Mouse (Mus musculus) lung, embryonic 16.5 days (tissue): ENCODE measurements at regions not wholly inside any gene's neighbourhood (a gene's known extent, or its start where the extent isn't known, plus 50 kb on each side); places are given as distances from the start of the nearest gene placed in this dataset.

Source experiments
- ATAC-seq: fragments of 200-750 bp; cut with Nextera tagmentation; 2 replicates; pipeline ENCODE4 v1.8.0; 2017; ENCODE audit warnings: low read depth, mild to moderate bottlenecking, moderate library complexity
- H3K27ac ChIP-seq: fragments of 300-500 bp; sonication (generic); 2 replicates; pipeline ENCODE4 v1.5.1; 2014; ENCODE audit warnings: mild to moderate bottlenecking, control low read depth, low read length
- H3K27me3 ChIP-seq: fragments of 300-500 bp; sonication (generic); 2 replicates; pipeline ENCODE4 v1.6.1; 2014; ENCODE audit warnings: low read depth, low read length, mixed read lengths; ENCODE audit not compliant: control insufficient read depth, insufficient read depth
- H3K36me3 ChIP-seq: fragments of 300-500 bp; sonication (generic); 2 replicates; pipeline ENCODE4 v1.6.1; 2014; ENCODE audit warnings: low read length; ENCODE audit not compliant: control insufficient read depth, insufficient read depth
- H3K4me1 ChIP-seq: fragments of 300-500 bp; sonication (generic); replicated peaks from 2 replicates; pipeline ENCODE4 v1.6.1; 2014; ENCODE audit warnings: low read length, mixed read lengths; ENCODE audit not compliant: control insufficient read depth, insufficient read depth
- H3K4me2 ChIP-seq: fragments of 300-500 bp; sonication (generic); 2 replicates; pipeline ENCODE4 v1.6.1; 2014; ENCODE audit warnings: low read depth, low read length, control low read depth
- H3K4me3 ChIP-seq: fragments of 300-500 bp; sonication (generic); 2 replicates; pipeline ENCODE4 v1.5.1; 2014; ENCODE audit warnings: mild to moderate bottlenecking, low read length, control low read depth
- H3K9ac ChIP-seq: fragments of 300-500 bp; sonication (generic); 2 replicates; pipeline ENCODE4 v1.6.1; 2014; ENCODE audit warnings: low read length, control low read depth
- H3K9me3 ChIP-seq: fragments of 300-500 bp; sonication (generic); 2 replicates; pipeline ENCODE4 v1.6.1; 2016; ENCODE audit warnings: low read length; ENCODE audit not compliant: control insufficient read depth
- WGBS: fragments of 180-500 bp; shearing (Covaris S2); extraction: QIAGEN DNeasy Blood & Tissue Kit; methylation state at CpG from one replicate; pipeline ENCODE4 v1.1.7; 2014; 5-methylcytosine and 5-hydroxymethylcytosine counted together

- no peak for ATAC-seq
- Histone ChIP-seq H3K9ac (no peak overlapping the region), H3K4me3 (no peak overlapping the region), H3K9me3 (no peaks in the 10 kb centered on the region), H3K4me2 (no peak overlapping the region), H3K27me3 (peaks cover 7% of the 10 kb centered on the region; the same call in 1 of the 2 replicates), H3K27ac (no peak overlapping the region), H3K4me1 (0 out of 2 replicates have a peak, but pooled peaks cover 2% of the 10 kb centered on the region), H3K36me3 (no peaks in the 10 kb centered on the region)
- WGBS, result 76% methylated on average over 4 of the region's 4 CpGs
Measured at GRCm38 (mm10) chr3:33958216-33958615, 61.5 kb upstream of the Fxr1 start.

GRCm38 (mm10) chr3:33960211-33960610 is 59.5 kb upstream of the Fxr1 start:
- H3K4me1 ChIP-seq, result 0 out of 2 replicates have a peak, but pooled peaks cover 2% of the 10 kb centered on the region
- peaks cover 5% of the 10 kb centered on the region; the same call in 1 of the 2 replicates for H3K27me3 ChIP-seq
- WGBS, result 54% methylated on average over 6 of the region's 6 CpGs
- H3K4me3 ChIP-seq, result no peak overlapping the region
- no peak overlapping the region for H3K27ac ChIP-seq
- H3K4me2 ChIP-seq, result no peak overlapping the region
- no peak overlapping the region for H3K9ac ChIP-seq
- no peaks in the 10 kb centered on the region for H3K9me3 ChIP-seq
- H3K36me3 ChIP-seq, result no peaks in the 10 kb centered on the region
- ATAC-seq, result no peak

DNA sequence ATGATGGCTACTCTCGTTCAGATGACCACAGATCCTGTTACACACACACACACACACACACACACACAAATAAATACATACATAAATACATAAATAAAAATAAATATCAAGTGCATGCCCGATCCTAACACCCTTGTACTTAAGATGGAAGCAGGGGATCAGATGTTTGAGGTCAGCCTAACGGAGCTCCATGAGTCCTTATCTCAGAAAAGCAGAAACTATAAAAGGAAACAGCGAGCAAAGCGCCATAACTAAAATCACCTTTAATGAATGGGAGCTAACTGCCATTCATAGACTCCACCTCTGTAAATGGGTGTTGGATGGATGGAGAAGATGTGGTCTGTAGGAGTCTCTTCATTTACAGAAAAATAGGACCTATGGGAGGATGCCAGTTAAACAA is 56.8 kb upstream of the Fxr1 start:
- Histone ChIP-seq H3K4me2 (no peak overlapping the region), H3K9ac (no peak overlapping the region), H3K27me3 (no peaks in the 10 kb centered on the region), H3K4me1 (no peaks in the 10 kb centered on the region), H3K27ac (no peak overlapping the region), H3K36me3 (no peaks in the 10 kb centered on the region), H3K4me3 (no peak overlapping the region), H3K9me3 (no peaks in the 10 kb centered on the region)
- WGBS, result 74% methylated on average over 5 of the region's 5 CpGs
- no peak for ATAC-seq

DNA sequence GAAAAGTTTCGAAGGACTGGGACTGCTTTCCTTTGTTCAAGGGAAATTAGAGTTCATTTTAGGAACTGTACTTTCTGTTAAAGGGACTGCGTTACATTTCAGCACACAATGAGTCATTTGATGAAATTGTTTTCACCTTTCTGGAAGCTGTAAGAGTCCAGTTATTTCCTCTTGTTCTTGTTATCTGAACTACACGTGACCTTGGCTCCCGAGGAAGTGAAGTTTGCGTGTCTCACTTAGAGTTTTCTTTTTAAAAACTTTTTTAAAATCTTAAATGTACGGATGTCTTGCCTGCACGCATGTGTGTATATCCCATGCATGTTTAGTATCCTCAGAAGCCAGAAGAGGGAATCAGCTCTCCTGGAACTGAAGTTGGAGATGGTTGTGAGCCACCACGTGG is 52.6 kb upstream of the Fxr1 start:
- Histone ChIP-seq H3K9ac (no peak overlapping the region), H3K27ac (no peak overlapping the region), H3K4me3 (no peak overlapping the region), H3K4me2 (no peak overlapping the region), H3K27me3 (no peaks in the 10 kb centered on the region), H3K9me3 (no peaks in the 10 kb centered on the region), H3K4me1 (no peaks in the 10 kb centered on the region), H3K36me3 (no peaks in the 10 kb centered on the region)
- ATAC-seq, result no peak
- 50% methylated on average over 8 of the region's 8 CpGs for WGBS
